Mouse (Mus musculus) E14TG2a.4 (cell line): ENCODE data around the gene Hnrnpc.

Source experiments
- CTCF ChIP-seq: conservative IDR thresholded peaks from 2 replicates; pipeline ENCODE4 v1.5.1; 2014; ENCODE audit warnings: low read length
- NANOG ChIP-seq: IDR thresholded peaks from 2 replicates; pipeline ENCODE4 v1.6.1; 2014; ENCODE audit warnings: borderline replicate concordance, low read length, mixed read lengths

- no peak for TF ChIP-seq CTCF
- no peak for TF ChIP-seq NANOG
Measured at GRCm38 (mm10) chr14:52100170-52100960, 3.5 kb downstream of the Hnrnpc start.
